Mouse (Mus musculus) MEL (cell line): ENCODE results near the gene Acot4.

Source experiments
- CHD2 ChIP-seq: IDR thresholded peaks from 2 replicates; pipeline ENCODE4 v1.6.1; 2011; ENCODE audit warnings: low read length, improper control_type of control experiment
- EP300 ChIP-seq, 2 experiments: IDR thresholded peaks; 2 replicates each; pipeline ENCODE4 v1.6.1; 2011; ENCODE audit warnings: improper control_type of control experiment in 2 of 2, low read length in 2 of 2, low read depth in 1 of 2, mild to moderate bottlenecking in 1 of 2
- POLR2A ChIP-seq, 2 experiments: IDR thresholded peaks; 2 replicates each; pipeline ENCODE4 v1.6.1; 2011 to 2012; ENCODE audit warnings: low read length in 2 of 2, mild to moderate bottlenecking in 2 of 2, control low read depth in 1 of 2, improper control_type of control experiment in 1 of 2, low read depth in 1 of 2, moderate library complexity in 1 of 2; ENCODE audit not compliant: control insufficient read depth in 1 of 2, insufficient read depth in 1 of 2, poor library complexity in 1 of 2
- POLR2AphosphoS5 ChIP-seq: IDR thresholded peaks from 2 replicates; pipeline ENCODE4 v1.6.1; 2012; ENCODE audit warnings: low read depth, borderline replicate concordance, mild to moderate bottlenecking, inconsistent platforms, low read length, moderate library complexity, mixed read lengths
- TAL1 ChIP-seq: IDR thresholded peaks from 2 replicates; pipeline ENCODE4 v1.6.1; 2012; ENCODE audit warnings: mild to moderate bottlenecking, inconsistent platforms, low read length, moderate library complexity, mixed read lengths
- USF1 ChIP-seq: IDR thresholded peaks from 2 replicates; pipeline ENCODE4 v1.6.1; 2014; ENCODE audit warnings: low read depth, mild to moderate bottlenecking, inconsistent platforms, low read length, improper control_type of control experiment, moderate library complexity
- ZC3H11A ChIP-seq: IDR thresholded peaks from 2 replicates; pipeline ENCODE4 v1.6.1; 2012; ENCODE audit warnings: low read depth, mild to moderate bottlenecking, inconsistent platforms, low read length, improper control_type of control experiment
- ZMIZ1 ChIP-seq: IDR thresholded peaks from 2 replicates; pipeline ENCODE4 v1.6.1; 2012; ENCODE audit warnings: low read depth, mild to moderate bottlenecking, inconsistent platforms, low read length, improper control_type of control experiment, moderate library complexity

- no peak for TF ChIP-seq POLR2AphosphoS5
- no peak for TF ChIP-seq ZMIZ1
- no peak for TF ChIP-seq CHD2
- no peak for TF ChIP-seq ZC3H11A
- no peak for TF ChIP-seq POLR2A (IDR thresholded peaks at IDR 0.05; ENCODE audit: control insufficient read depth in 1 of 2, insufficient read depth in 1 of 2, low read depth in 1 of 2, low read length in 2 of 2, poor library complexity in 1 of 2)
- TF ChIP-seq EP300 (IDR thresholded peaks at IDR 0.05; ENCODE audit: low read depth in 1 of 2, low read length in 2 of 2): no peak
- TF ChIP-seq TAL1: no peak
- no peak for TF ChIP-seq USF1
Measured at GRCm38 (mm10) chr12:83988483-83988882, 49.7 kb upstream of the Acot4 start.
